Mouse (Mus musculus) layer of hippocampus, postnatal 14 days (tissue): Measurements from ENCODE around the gene Vmn1r120. TPM values are rescaled to one million over a fixed set of nuclear protein-coding genes. Genes with fewer than 3 reads are reported as not detected.
"Not testable (repeated sequence)": the region's sequence is repeated elsewhere in the genome, so short reads cannot be mapped to it uniquely, and the experiment has no call there.

Experiments used
- DNase-seq, 2 experiments: peaks; one replicate each; pipeline ENCODE4 v3.0.0; 2021 to 2022; ENCODE audit warnings: low spot score in 2 of 2, mixed read lengths in 1 of 2
- long read RNA-seq, 2 experiments: library from polyadenylated mRNA; stranded (forward); transcript quantifications; one replicate each; pipeline ENCODE4 v2.0.0; 2021
- total RNA-seq, 2 experiments: library from RNA; stranded (reverse); gene quantifications; 2 replicates each; pipeline ENCODE4 v1.2.3; 2021

Gene Vmn1r120
- not detected for total RNA-seq
- long read RNA-seq, experiment 1 = 0 reads
- long read RNA-seq, experiment 2 = 0 reads

GRCm38 (mm10) chr7:21053684-21054083, at the start of gene Vmn1r120:
TSS of gene Vmn1r120 (minus strand) at chr7:21053784.
- DNase-seq = not testable (repeated sequence)

GRCm38 (mm10) chr7:21098413-21098812, 44.8 kb upstream of the Vmn1r120 start, which contains the start of gene Vmn1r121:
TSS of gene Vmn1r121 (minus strand) at chr7:21098513.
- not testable (repeated sequence) for DNase-seq

- DNase-seq = not testable (repeated sequence)
Observed at GRCm38 (mm10) chr7:21012355-21012754, 41.2 kb downstream of the Vmn1r120 start, which contains the start of gene Vmn1r119. TSS of gene Vmn1r119 (minus strand) at chr7:21012455.

Other genes starting within 250 kb of the Vmn1r120 start
- gene Vmn1r114, start 241.6 kb downstream of the Vmn1r120 start, total RNA-seq = not detected
- gene Vmn1r115, start 208.8 kb downstream of the Vmn1r120 start, total RNA-seq = not detected
- not detected for gene Vmn1r116, start 181.5 kb downstream of the Vmn1r120 start, total RNA-seq
- not detected for gene Vmn1r117, start 169.7 kb downstream of the Vmn1r120 start, total RNA-seq
- gene Vmn1r118, start 141.4 kb downstream of the Vmn1r120 start, total RNA-seq = not detected
- not detected for gene Vmn1r119, start 41.3 kb downstream of the Vmn1r120 start, total RNA-seq
- gene Vmn1r121, start 44.7 kb upstream of the Vmn1r120 start, total RNA-seq = not detected
- gene Vmn1r122, start 80.3 kb upstream of the Vmn1r120 start, total RNA-seq = not detected
- not detected for gene Vmn1r123, start 108.4 kb upstream of the Vmn1r120 start, total RNA-seq
- gene Gm5157, start 136.6 kb upstream of the Vmn1r120 start, total RNA-seq = not detected
- gene Vmn1r124, start 206.8 kb upstream of the Vmn1r120 start, total RNA-seq = not detected
- gene Vmn1r125, start 218.4 kb upstream of the Vmn1r120 start, total RNA-seq = not detected
- not detected for gene Vmn1r126, start 247.7 kb upstream of the Vmn1r120 start, total RNA-seq